Mouse (Mus musculus): ENCODE results near the gene Sp6. TPM values are rescaled to one million over a fixed set of nuclear protein-coding genes. Genes with fewer than 3 reads are reported as not detected.
A peak's percentile ranks its signal among the peaks of the same experiment; 100 is the strongest.

Gene Sp6
- polyA plus RNA-seq (2015; fragmentation: Nextera tagmentation; extraction: Ambion mirVana): 0.05 and 0.08 TPM in 2 replicates

DNA sequence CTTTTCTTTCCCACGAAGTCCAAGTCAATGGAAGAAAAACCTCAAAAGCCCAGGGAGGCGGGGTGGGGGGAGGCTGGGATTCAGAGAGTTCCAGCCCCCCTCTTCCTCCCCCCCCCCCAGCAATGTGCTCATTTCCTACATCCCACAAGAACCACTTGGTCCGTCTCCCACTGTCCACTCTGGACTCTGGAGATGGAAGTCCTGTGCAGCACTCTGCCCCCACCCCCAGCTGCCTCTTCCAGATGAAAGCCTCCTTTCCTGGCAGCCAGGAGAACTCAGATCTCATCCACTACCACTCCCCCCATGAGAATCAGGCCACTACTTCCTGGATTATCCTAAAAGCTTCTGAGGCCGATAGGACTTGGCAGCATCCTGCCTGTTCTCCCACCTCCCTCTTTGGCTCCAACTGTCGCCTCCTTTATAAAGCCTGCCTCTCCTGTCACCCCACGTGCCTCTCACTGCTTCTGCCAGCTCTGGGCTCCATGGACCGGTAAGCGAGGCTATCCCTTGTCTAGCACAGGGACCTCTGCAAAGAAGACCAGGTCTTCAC is at the start of gene Sp6:
Gene Sp6, plus strand, starts transcription at position 274 of the 550 bp plus-strand sequence.
- peaks cover 4% of the 10 kb centered on the region for H3K4me1 ChIP-seq (replicated peaks)
- H3K27me3 ChIP-seq: peaks cover 97% of the 10 kb centered on the region

DNA sequence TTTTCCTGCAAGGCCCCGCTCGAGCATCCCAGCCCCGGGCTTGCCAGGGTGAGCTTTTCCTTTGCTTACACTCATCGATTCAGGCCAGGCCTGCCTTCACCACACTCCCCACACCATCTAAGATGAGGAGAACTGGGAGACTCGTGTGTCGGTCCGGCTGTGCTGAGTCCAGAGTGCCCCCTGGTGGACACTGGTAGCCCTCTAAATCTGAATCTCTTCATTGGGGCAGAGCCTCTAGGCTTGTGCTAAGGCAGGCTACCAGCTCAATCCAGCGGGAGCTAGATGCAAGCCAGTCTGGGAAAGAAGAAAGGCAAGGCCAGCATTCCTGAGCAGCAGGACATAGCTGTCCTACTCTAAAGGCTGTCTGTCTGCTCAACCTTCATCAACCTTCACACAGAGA is 49.6 kb upstream of the Sp6 start:
- peaks cover 83% of the 10 kb centered on the region for H3K4me1 ChIP-seq (replicated peaks)
- no peaks in the 10 kb centered on the region for H3K27me3 ChIP-seq
- no peaks in the 10 kb centered on the region for H3K9me3 ChIP-seq (replicated peaks)
- H3K4me3 ChIP-seq (replicated peaks): no peak overlapping the region
- no peak overlapping the region for H3K4me2 ChIP-seq
- DNase-seq (peak; percentile 74), ATAC-seq (ENCODE audit: low read depth) (peak; percentile 63)
- WGBS (ENCODE audit: insufficient replicate concordance): 32% methylated on average over 8 of the region's 8 CpGs
- H3K27ac ChIP-seq: peak overlapping the region; percentile 88
- H3K36me3 ChIP-seq: peaks cover 66% of the 10 kb centered on the region
- H3K9ac ChIP-seq: peak overlapping the region; percentile 27; the same call in 1 of the 2 replicates

More for the DNA sequence above, at the start of gene Sp6:
- Histone ChIP-seq H3K4me3 (replicated peaks) (no peak within 1 kb of the TSS), H3K4me2 (no peak within 1 kb of the TSS), H3K27ac (no peak within 1 kb of the TSS), H3K9me3 (replicated peaks) (no peaks in the 10 kb centered on the region), H3K36me3 (no peaks in the 10 kb centered on the region), H3K9ac (no peak within 1 kb of the TSS)
- no peak for ATAC-seq (ENCODE audit: low read depth)
- WGBS (ENCODE audit: insufficient replicate concordance): 25% methylated on average over 8 of the region's 8 CpGs
- no peak for DNase-seq

DNA sequence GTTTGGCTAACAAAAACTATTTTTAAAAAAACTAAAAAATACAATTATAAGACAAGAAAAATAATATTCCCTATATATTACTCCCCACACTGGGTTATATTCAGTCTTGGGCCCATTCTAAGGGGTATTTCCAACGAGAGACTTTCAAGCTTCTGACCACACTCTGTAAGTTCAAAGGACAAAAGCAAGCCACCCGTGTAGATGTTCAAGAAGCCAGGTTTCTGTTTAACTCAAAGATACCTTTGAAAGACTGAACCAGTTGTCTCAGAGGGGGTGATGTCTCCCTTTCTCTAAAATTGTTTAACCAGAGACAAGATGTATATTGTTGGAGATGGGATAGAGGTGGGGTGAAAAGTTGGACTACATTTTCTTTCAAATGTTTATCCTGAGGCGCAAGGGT is 47.0 kb upstream of the Sp6 start:
- H3K4me3 ChIP-seq (replicated peaks): no peak overlapping the region
- DNase-seq (no peak), ATAC-seq (ENCODE audit: low read depth) (no peak)
- H3K4me2 ChIP-seq: peak overlapping the region; percentile 64; the same call in 1 of the 2 replicates
- no peaks in the 10 kb centered on the region for H3K9me3 ChIP-seq (replicated peaks)
- peaks cover 46% of the 10 kb centered on the region for H3K36me3 ChIP-seq
- peak overlapping the region; percentile 64; the same call in 1 of the 2 replicates for H3K9ac ChIP-seq
- WGBS (ENCODE audit: insufficient replicate concordance): 68% methylated on average over 3 of the region's 3 CpGs
- H3K27ac ChIP-seq: peak overlapping the region; percentile 88
- no peaks in the 10 kb centered on the region for H3K27me3 ChIP-seq
- peaks cover 93% of the 10 kb centered on the region for H3K4me1 ChIP-seq (replicated peaks)

DNA sequence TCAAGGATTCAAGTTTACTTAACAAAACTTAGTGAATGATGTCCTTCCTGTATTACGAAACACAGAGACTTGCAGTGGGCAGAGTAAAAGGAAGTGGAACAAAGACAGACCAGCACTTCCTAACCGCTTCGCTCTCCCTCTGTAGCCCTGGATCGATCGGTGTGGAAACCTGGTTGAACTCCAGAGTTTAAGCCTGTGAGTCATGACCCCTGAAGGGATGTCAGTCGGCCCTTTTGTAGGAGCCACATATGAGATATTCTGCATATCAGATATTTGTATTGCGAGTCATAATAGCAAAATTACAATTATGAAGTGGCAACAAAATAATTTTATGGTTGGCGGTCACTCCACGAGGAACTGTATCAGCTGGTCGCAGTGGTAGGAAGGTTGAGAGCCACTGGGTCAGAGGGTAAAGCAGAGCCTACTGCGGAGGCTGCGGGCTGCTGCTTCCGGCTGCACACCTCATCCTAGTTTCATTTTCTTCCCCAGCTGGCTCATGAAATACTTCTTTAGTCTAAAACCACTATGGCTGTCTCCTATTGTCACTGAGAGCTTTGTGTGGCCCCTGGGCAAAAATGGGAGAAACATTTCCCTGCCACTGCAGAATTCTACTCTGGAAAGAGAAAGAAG is 46.2 kb upstream of the Sp6 start:
- peak overlapping the region; percentile 88 for H3K27ac ChIP-seq
- H3K36me3 ChIP-seq: peaks cover 38% of the 10 kb centered on the region
- ATAC-seq (ENCODE audit: low read depth) (0 out of 2 replicates have a peak, but pooled peaks have one; percentile 17), DNase-seq (no peak)
- peak overlapping the region; percentile 33 for H3K4me3 ChIP-seq (replicated peaks)
- peak overlapping the region; percentile 64 for H3K4me2 ChIP-seq
- peaks cover 93% of the 10 kb centered on the region for H3K4me1 ChIP-seq (replicated peaks)
- 27% methylated on average over 13 of the region's 13 CpGs for WGBS (ENCODE audit: insufficient replicate concordance)
- H3K9ac ChIP-seq: peak overlapping the region; percentile 64
- H3K27me3 ChIP-seq: no peaks in the 10 kb centered on the region
- no peaks in the 10 kb centered on the region for H3K9me3 ChIP-seq (replicated peaks)

- H3K4me2 ChIP-seq: peak overlapping the region; percentile 64
- peak overlapping the region; percentile 33 for H3K4me3 ChIP-seq (replicated peaks)
- H3K27ac ChIP-seq: peak overlapping the region; percentile 88
- peak overlapping the region; percentile 64 for H3K9ac ChIP-seq
- no peaks in the 10 kb centered on the region for H3K9me3 ChIP-seq (replicated peaks)
- H3K36me3 ChIP-seq: peaks cover 31% of the 10 kb centered on the region
- H3K27me3 ChIP-seq: no peaks in the 10 kb centered on the region
- H3K4me1 ChIP-seq (replicated peaks): peaks cover 93% of the 10 kb centered on the region
- DNase-seq (no peak), ATAC-seq (ENCODE audit: low read depth) (peak; percentile 14)
- WGBS (ENCODE audit: insufficient replicate concordance): 23% methylated on average over 11 of the region's 11 CpGs
Measured at GRCm38 (mm10) chr11:96967544-96968269, 45.5 kb upstream of the Sp6 start.

DNA sequence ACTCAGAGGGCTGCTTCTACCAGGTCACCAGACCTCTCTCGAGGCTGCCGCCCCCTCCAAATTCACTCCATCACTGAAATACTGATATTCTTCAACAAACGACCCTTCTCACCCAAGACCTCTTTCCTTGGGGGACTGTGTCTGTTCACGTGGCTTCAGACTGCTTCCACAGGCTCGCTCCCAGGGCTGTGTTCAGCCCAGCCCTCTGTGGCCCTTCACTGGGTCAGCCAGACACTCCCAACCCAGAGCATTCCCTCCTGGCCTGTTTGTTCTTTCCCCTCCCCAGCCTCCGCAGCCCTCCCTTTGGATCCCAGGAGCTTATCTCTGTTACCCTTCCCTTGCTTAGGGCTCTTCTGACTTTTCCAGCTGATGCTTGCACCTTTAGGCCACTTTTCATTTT is 44.7 kb upstream of the Sp6 start:
- 50% methylated on average over 6 of the region's 6 CpGs for WGBS (ENCODE audit: insufficient replicate concordance)
- Histone ChIP-seq H3K9me3 (replicated peaks) (no peaks in the 10 kb centered on the region), H3K4me1 (replicated peaks) (peaks cover 92% of the 10 kb centered on the region), H3K27ac (peak overlapping the region; percentile 88), H3K27me3 (no peaks in the 10 kb centered on the region), H3K9ac (peak overlapping the region; percentile 64), H3K4me2 (peak overlapping the region; percentile 64), H3K36me3 (peaks cover 24% of the 10 kb centered on the region), H3K4me3 (replicated peaks) (peak overlapping the region; percentile 33; the same call in 1 of the 2 replicates)
- no peak for DNase-seq
- ATAC-seq (ENCODE audit: low read depth): peak; percentile 13; the same call in 1 of the 2 replicates

- ATAC-seq (ENCODE audit: low read depth) (peak; percentile 72), DNase-seq (peak; percentile 55)
- Histone ChIP-seq H3K36me3 (peaks cover 24% of the 10 kb centered on the region), H3K27me3 (no peaks in the 10 kb centered on the region), H3K9me3 (replicated peaks) (no peaks in the 10 kb centered on the region), H3K27ac (peak overlapping the region; percentile 88), H3K4me2 (peak overlapping the region; percentile 64), H3K4me1 (replicated peaks) (peaks cover 92% of the 10 kb centered on the region), H3K9ac (peak overlapping the region; percentile 64), H3K4me3 (replicated peaks) (peak overlapping the region; percentile 32)
- WGBS (ENCODE audit: insufficient replicate concordance): 38% methylated on average over 5 of the region's 5 CpGs
Measured at GRCm38 (mm10) chr11:96969280-96969722, 43.9 kb upstream of the Sp6 start.

DNA sequence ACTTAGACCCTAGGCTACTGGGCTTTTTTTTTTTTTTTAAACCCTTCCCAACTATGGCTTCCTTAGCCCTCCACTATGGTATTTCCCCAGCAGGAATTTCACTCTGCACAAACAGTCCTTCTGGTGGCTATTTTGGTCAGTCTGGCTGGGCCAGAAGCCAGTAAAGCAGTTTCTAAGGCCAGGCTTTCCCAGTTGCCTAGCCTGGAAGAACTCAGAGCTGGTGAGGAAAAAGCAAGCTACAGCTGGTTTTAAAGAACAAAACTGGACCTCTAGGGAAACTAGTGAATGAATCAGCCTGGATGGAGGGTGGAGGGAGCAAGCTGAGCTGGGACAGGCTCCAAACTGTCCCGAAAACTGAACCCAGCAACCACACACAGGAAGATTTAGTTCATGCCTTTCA is 43.4 kb upstream of the Sp6 start:
- DNase-seq (no peak), ATAC-seq (ENCODE audit: low read depth) (0 out of 2 replicates have a peak, but pooled peaks have one; percentile 1)
- Histone ChIP-seq H3K36me3 (peaks cover 19% of the 10 kb centered on the region), H3K9me3 (replicated peaks) (no peaks in the 10 kb centered on the region), H3K4me1 (replicated peaks) (peaks cover 94% of the 10 kb centered on the region), H3K4me2 (peak overlapping the region; percentile 64), H3K9ac (peak overlapping the region; percentile 64), H3K27ac (peak overlapping the region; percentile 88), H3K27me3 (no peaks in the 10 kb centered on the region), H3K4me3 (replicated peaks) (0 out of 2 replicates have a peak overlapping the region, but pooled peaks have one; percentile 32)
- 48% methylated on average over 1 of the region's 1 CpGs for WGBS (ENCODE audit: insufficient replicate concordance)

- ATAC-seq (ENCODE audit: low read depth) (no peak), DNase-seq (no peak)
- peaks cover 17% of the 10 kb centered on the region; the same call in 1 of the 2 replicates for H3K36me3 ChIP-seq
- no peaks in the 10 kb centered on the region for H3K9me3 ChIP-seq (replicated peaks)
- peak overlapping the region; percentile 64 for H3K9ac ChIP-seq
- H3K27me3 ChIP-seq: no peaks in the 10 kb centered on the region
- WGBS (ENCODE audit: insufficient replicate concordance): 57% methylated on average over 3 of the region's 3 CpGs
- peak overlapping the region; percentile 88 for H3K27ac ChIP-seq
- peak overlapping the region; percentile 64; the same call in 1 of the 2 replicates for H3K4me2 ChIP-seq
- no peak overlapping the region for H3K4me3 ChIP-seq (replicated peaks)
- H3K4me1 ChIP-seq (replicated peaks): peaks cover 96% of the 10 kb centered on the region
Measured at GRCm38 (mm10) chr11:96970341-96970740, 42.9 kb upstream of the Sp6 start.

DNA sequence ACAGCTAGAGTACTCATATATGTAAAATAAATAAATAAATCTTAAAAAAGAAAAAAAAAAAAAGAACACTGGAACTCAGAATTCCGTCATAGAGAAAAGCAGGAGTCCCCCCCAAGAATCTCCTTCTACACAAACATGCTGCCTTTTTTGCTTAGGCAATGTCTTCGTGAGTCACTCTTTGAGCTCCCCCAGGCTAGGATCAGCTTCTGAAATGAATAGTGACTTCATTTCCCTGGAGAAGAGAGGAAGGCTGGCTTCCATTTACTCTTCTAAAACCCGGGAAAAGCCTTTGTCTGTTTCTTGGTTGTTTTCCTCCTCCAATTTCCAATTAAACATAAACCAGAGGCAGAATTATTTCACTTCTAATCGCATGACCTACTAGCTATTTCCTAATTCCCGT is 40.3 kb upstream of the Sp6 start:
- Histone ChIP-seq H3K9me3 (replicated peaks) (no peaks in the 10 kb centered on the region), H3K27me3 (no peaks in the 10 kb centered on the region), H3K4me2 (no peak overlapping the region), H3K4me1 (replicated peaks) (peaks cover 86% of the 10 kb centered on the region), H3K36me3 (peaks cover 22% of the 10 kb centered on the region; the same call in 1 of the 2 replicates), H3K9ac (no peak overlapping the region), H3K27ac (no peak overlapping the region), H3K4me3 (replicated peaks) (no peak overlapping the region)
- WGBS (ENCODE audit: insufficient replicate concordance): 82% methylated on average over 5 of the region's 5 CpGs
- ATAC-seq (ENCODE audit: low read depth) (no peak), DNase-seq (no peak)

DNA sequence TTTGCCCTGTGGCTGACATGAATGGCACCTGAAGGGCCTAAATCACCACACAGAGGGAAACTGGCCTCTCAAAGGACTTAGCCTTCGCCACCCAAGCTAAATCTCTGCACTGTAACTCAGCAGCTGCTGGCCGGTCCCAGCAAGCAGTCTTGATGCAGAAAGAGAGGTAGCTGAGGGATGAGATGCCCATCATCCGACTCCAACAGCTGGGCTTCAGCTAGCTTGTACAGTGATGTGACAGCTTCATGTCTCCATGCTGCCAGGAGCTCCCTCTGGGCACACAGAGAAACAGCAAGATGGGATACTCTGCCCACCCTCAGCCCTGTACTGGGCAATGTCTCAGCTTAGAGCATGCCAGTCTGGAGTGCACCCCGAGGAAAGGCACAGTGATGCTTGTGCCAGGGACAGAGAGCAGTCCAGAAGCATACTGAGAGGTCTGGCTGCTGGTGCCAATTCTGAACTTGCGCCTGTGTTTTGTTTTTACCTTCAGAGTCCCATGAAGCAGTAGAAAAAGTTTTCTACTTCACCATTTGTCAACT is 39.7 kb upstream of the Sp6 start:
- Histone ChIP-seq H3K9me3 (replicated peaks) (no peaks in the 10 kb centered on the region), H3K4me1 (replicated peaks) (peaks cover 84% of the 10 kb centered on the region), H3K4me2 (no peak overlapping the region), H3K36me3 (peaks cover 22% of the 10 kb centered on the region; the same call in 1 of the 2 replicates), H3K9ac (no peak overlapping the region), H3K27ac (peak overlapping the region; percentile 67), H3K4me3 (replicated peaks) (no peak overlapping the region), H3K27me3 (no peaks in the 10 kb centered on the region)
- DNase-seq: no peak
- WGBS (ENCODE audit: insufficient replicate concordance): 85% methylated on average over 5 of the region's 5 CpGs
- no peak for ATAC-seq (ENCODE audit: low read depth)
